Mouse (Mus musculus): ENCODE data around the gene Gm12184.
"Not testable (repeated sequence)": the region's sequence is repeated elsewhere in the genome, so short reads cannot be mapped to it uniquely, and the experiment has no call there.

The Gm12184 gene

DNA sequence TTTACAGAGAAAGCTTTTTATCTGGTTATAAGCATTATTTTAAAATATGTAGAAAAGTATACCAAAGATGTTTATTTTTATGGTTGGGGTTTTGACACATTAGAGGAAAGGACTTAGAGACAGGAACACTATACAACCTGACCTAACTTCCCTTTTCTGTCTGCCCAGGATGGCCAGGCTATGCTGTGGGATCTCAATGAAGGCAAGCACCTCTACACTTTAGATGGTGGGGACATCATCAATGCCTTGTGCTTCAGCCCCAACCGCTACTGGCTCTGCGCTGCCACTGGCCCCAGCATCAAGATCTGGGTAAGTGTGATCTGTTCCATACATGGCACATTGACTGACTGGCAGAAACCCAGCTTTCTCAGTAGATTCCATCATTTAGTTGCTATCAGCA lies 22.5 kb downstream of the Gm12184 start:
- DNase-seq (ENCODE audit: inconsistent age in 2 of 2, low spot score in 1 of 2), result no peak

DNA sequence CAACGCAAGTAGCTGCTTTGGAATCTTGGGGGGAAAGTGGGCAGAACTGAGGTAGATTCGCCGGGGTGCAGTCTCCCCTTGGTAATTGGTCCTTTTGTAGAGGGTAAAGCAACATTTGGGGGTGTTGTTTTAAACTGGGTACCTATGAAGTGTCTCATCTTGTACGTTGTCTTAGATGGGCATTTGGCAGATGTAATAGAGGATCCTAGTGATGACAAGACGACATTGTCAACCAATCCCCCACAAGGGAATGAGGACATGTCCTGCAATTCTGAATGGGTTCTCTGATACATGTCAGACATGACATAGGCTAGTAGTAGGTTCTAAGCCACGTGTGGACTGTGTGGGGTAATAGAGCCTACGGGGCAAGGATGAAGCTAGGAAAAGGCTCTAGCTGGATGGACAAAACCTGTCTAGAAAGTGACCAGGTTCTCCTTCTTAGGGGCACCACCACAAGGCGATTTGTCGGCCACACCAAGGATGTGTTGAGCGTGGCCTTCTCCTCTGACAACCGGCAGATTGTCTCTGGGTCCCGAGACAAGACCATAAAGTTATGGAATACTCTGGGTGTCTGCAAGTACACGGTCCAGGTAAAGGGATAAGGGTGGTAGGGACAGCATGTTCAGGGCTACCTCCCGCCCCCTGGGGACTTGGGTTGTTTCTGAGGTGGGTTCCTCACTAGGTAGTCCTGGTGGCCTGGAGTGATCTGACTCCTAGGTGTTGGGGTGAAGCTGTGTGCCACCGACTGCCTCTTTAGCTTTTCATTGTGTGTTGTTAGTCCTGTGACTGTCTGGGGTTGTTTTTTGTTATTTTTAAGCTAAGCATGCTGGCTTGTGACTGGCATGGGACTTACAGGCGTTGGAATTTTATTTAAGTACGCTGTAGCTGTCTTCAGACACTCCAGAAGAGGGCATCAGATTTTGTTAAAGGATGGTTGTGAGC lies 24.4 kb downstream of the Gm12184 start:
- DNase-seq (ENCODE audit: inconsistent age in 2 of 2, low spot score in 1 of 2), result peak in 1 of 2 experiments; percentile 46

- peak; percentile 93 to 99 for DNase-seq (ENCODE audit: inconsistent age in 2 of 2, low spot score in 1 of 2)
Measured at GRCm38 (mm10) chr11:48799921-48800701, 26.3 kb downstream of the Gm12184 start, which contains the start of gene Rack1. Gene Rack1, plus strand, starts transcription at chr11:48800332.

DNA sequence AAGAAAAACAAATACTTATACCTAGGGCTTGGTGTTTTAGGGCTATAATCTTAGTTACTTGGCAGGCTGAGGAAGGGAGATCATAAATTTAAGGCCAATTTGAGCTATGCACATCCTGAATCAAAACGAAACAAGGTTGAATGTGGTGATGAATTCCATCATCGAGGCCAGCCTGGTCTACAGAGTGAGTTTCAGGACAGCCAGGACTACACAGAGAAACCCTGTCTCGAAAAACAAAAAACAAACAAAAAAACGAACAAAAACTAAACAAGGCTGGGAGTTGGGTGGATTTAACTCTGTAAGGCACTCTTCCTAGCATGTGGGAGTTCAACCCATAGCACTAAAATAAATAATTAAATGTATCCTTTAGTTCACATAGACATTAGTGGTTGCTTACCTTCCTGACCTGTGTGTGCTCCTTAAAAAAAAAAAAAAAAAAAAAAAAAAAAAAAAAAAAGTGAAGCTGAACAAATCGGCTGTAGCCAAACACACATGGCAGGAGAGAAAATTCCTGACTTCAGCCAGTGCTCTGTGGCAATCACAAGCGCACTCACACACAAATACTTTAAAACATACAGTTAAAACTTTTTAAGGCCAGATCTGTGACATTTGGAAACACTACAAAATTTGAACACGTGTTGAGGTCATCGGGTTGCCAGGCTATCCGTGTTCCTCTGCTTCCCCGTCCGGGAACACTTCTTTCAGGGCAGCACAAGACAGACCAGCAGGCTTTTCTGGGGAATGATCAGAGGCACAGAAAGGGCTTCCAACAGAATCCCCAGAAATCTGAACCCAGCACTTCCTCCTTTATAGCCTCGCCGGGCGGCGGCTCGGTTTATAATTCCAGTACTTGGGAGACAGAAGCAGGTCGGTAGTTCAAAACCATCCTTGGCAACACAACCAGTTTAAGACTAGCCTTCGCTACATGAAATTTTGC lies 27.2 kb downstream of the Gm12184 start:
- peak in 1 of 2 experiments; percentile 56 for DNase-seq (ENCODE audit: inconsistent age in 2 of 2, low spot score in 1 of 2)

GRCm38 (mm10) chr11:48798308-48798707 lies 28.1 kb downstream of the Gm12184 start:
- peak in 1 of 2 experiments; percentile 43 for DNase-seq (ENCODE audit: inconsistent age in 2 of 2, low spot score in 1 of 2)

GRCm38 (mm10) chr11:48797287-48797686 lies 29.2 kb downstream of the Gm12184 start:
- DNase-seq (ENCODE audit: inconsistent age in 2 of 2, low spot score in 1 of 2), result no peak

- DNase-seq (ENCODE audit: inconsistent age in 2 of 2, low spot score in 1 of 2), result no peak
Measured at GRCm38 (mm10) chr11:48796290-48796689, 30.2 kb downstream of the Gm12184 start.

DNA sequence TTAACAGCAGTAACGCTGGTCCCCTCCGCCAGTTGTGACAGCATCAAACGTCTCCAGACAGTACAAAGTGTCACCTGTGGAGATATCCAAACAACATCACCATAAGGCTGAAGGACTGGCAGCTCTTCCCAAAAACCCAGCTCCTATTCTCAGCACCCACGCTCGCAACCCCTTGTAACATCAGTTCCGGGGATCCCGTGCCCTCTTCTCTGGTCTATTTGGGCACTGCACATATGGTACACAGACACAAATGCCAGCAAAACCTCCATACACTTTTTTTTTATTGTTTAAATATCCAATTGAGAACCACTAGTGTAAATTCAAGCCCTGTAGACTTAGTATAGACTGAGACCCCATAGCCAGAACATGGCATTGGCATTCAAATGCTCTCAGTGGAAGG lies 31.2 kb downstream of the Gm12184 start:
- peak in 1 of 2 experiments; percentile 41 for DNase-seq (ENCODE audit: inconsistent age in 2 of 2, low spot score in 1 of 2)

DNA sequence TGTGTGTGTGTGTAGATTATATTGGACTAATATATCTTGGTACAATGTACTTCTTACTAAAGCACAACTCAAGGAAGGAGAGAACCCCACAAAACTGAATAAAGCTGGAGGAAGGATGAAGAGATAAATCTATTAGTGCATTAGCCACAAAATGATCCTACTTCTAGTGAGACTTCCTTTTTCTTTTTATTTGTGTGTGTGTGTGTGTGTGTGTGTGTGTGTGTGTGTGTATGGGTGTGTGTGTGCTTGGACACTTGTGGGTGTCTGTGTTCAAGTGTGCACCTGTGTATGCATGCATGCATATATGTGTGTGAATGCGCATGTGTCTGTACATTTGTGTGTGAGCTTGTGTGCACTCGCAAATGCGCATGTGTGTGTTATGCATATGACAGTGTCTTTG lies 33.3 kb downstream of the Gm12184 start:
- no peak for DNase-seq (ENCODE audit: inconsistent age in 2 of 2, low spot score in 1 of 2)

DNA sequence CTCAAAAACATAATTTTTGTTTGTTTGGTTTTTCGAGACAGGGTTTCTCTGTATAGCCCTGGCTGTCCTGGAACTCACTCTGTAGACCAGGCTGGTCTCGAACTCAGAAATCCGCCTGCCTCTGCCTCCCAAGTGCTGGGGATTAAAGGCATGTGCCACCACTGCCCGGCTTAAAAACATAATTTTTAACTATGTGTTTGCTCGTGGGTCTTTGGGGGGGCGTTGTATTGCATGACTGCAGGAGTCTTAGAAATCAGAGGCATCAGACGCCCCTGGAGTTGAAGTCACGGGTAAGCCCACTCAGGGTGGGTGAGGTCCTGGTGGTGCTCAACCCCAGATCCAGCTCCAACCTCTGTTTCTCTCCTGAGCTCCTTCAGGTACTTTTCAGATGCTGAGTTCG lies 34.6 kb downstream of the Gm12184 start:
- not testable (repeated sequence) for DNase-seq (ENCODE audit: inconsistent age in 2 of 2, low spot score in 1 of 2)

DNA sequence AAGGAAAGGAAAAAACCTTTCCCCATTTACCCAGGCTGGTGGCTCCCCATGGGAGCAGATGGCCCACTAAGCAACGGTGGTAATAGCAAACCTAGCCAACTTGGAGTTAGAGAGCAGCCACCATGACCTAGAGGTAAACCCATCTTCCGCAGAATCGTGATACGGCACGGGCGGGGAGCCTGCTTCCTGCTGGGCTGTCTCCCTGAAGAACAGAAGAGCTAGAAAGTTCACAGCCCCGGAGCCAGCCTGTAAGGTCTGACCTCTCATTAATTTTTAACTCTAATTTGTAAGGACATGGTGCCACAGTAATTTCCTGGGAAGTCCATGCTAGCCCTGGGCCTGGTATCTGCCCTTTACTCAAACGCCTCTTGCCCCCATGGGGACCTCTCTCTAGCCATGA lies 35.5 kb downstream of the Gm12184 start:
- DNase-seq (ENCODE audit: inconsistent age in 2 of 2, low spot score in 1 of 2), result peak in 1 of 2 experiments; percentile 26

- DNase-seq (ENCODE audit: inconsistent age in 2 of 2, low spot score in 1 of 2), result peak; percentile 84 to 96
Measured at GRCm38 (mm10) chr11:48789973-48790823, 36.3 kb downstream of the Gm12184 start.

- DNase-seq (ENCODE audit: inconsistent age in 2 of 2, low spot score in 1 of 2), result no peak
Measured at GRCm38 (mm10) chr11:48789215-48789614, 37.2 kb downstream of the Gm12184 start.

DNA sequence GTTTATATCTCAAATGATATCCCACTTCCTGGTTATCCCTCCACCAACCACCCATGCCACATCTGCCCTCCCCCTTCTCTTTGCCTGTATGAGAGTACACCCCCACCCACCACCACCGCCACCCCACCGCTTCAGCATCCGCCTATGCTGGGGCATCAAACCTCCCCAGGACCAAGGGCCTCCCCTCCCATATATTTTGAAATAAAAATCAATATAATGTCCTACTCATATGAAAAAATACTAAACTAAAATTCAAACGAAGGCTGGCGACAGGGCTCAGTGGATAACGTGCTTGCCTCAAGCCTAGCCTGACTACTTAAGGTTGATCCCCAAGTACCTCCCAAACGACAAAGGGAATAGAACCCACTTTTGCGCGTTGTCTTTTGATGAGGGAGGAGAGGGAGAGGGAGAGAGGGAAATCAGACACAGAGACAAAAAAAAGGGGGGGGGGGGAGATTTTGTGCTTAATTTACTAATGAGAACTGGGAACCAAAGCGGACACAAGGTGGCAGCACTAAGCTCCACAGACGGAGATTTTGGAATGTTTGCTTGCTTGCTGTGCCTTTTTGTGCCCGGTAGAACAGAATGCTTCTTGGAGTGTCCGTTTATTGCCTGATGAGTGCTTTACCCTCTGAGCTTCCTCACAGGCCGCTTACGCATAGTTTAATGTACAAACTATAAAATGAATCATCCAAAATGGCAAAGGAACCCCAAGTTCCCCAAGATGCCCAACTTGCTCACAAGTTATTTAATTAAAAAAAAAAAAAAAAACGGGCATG lies 38.0 kb downstream of the Gm12184 start:
- DNase-seq (ENCODE audit: inconsistent age in 2 of 2, low spot score in 1 of 2), result peak; percentile 72 to 93

DNA sequence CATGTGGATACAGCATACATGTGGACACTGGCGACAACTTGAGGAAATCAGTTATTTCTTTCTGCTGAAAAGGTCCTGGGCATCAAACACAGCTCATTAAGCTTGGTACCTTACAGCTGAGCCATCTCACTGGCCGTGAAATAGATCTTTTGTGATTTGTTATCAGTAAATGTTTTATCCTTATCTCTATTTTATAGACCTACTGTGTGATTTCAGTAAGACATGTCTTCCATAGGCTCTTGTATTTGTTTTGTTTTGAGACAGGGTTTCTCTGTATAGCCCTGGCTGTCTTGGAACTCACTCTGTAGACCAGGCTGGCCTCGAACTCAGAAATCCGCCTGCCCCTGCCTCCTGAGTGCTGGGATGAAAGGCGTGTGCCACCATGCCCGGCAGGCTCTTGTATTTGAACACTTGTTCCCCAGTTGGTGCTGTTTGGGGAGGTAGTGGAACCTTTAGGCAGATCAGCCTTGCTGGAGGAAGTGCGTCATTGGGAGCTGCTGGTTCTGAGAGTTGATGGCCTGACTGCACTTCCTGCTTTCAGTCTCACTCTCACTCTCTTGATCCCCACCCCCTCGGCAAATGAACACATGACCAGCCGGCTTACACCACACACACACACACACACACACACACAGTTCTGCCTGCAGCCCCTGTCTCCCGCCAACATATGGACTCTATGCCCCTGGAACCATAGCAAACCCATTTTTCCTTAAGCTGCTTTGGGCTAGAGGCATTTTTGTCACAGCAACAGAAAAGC lies 38.8 kb downstream of the Gm12184 start:
- peak in 1 of 2 experiments; percentile 50 for DNase-seq (ENCODE audit: inconsistent age in 2 of 2, low spot score in 1 of 2)

- no peak for DNase-seq (ENCODE audit: inconsistent age in 2 of 2, low spot score in 1 of 2)
Measured at GRCm38 (mm10) chr11:48782243-48782642, 44.2 kb downstream of the Gm12184 start.

DNA sequence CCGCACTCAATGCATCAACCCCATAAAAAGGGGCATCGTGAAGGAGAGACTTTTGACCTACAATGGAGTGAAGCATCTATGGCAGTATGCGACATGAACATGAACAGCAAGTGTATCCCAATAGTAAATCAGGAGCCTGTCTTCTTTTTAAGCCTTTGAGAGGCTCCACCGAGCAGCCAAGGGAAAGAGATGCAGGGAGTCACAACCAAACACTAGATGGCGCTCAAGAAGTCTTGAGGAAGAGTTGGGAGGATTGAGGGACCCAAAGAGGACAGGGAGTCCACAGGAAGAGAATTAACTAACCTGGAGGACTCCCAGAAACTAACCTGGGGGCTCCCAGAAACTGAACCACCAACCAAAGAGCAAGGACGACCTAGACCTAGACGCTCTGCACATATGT lies 47.0 kb downstream of the Gm12184 start:
- DNase-seq (ENCODE audit: inconsistent age in 2 of 2, low spot score in 1 of 2), result peak in 1 of 2 experiments; percentile 80

GRCm38 (mm10) chr11:48777303-48777702 lies 49.2 kb downstream of the Gm12184 start:
- DNase-seq (ENCODE audit: inconsistent age in 2 of 2, low spot score in 1 of 2), result no peak

Measured in adrenal gland, adult (tissue).